Mouse (Mus musculus): ENCODE measurements at regions not wholly inside any gene's neighbourhood (a gene's known extent, or its start where the extent isn't known, plus 50 kb on each side); places are given as distances from the start of the nearest gene placed in this dataset.
"Not testable (repeated sequence)": the region's sequence is repeated elsewhere in the genome, so short reads cannot be mapped to it uniquely, and the experiment has no call there.

DNA sequence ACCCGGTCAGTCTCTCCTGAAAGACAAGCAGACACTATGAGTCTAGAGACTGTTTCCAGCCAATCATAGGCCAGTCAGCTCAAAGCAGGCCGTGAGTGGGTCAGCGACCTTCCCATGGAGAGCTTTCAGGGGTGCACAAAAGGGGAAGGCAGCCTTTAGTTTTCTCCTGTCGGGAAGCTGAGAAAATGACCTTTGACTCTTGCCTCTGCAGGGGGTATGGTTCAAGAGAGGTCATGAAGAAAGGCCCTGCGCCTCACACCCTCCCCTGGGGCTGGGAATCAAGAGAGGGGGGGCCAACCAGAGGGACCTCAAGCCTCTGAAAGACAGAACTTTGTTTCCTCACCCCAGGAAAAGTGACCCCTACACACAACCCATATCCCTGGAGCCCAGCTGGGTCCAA, 164.4 kb upstream of the Rapgef5 start:
- WGBS, result 6% methylated on average over 5 of the region's 5 CpGs
- no peaks in the 10 kb centered on the region for H3K36me3 ChIP-seq

GRCm38 (mm10) chr12:117352511-117352910, 163.8 kb upstream of the Rapgef5 start:
- Histone ChIP-seq H3K4me2 (replicated peaks) (no peak overlapping the region), H3K9me3 (replicated peaks) (no peaks in the 10 kb centered on the region), H3K27ac (replicated peaks) (no peak overlapping the region), H3K36me3 (no peaks in the 10 kb centered on the region), H3K4me3 (replicated peaks) (no peak overlapping the region), H3K9ac (no peak overlapping the region), H3K27me3 (no peaks in the 10 kb centered on the region), H3K4me1 (no peaks in the 10 kb centered on the region)
- WGBS, result 37% methylated on average over 3 of the region's 3 CpGs
- ATAC-seq (ENCODE audit: insufficient number of reproducible peaks, low FRiP score, low TSS enrichment, low read depth), result no peak

More for the DNA sequence above, 164.4 kb upstream of the Rapgef5 start:
- Histone ChIP-seq H3K27me3 (no peaks in the 10 kb centered on the region), H3K27ac (replicated peaks) (no peak overlapping the region), H3K4me3 (replicated peaks) (no peak overlapping the region), H3K9me3 (replicated peaks) (no peaks in the 10 kb centered on the region), H3K9ac (no peak overlapping the region), H3K4me2 (replicated peaks) (no peak overlapping the region), H3K4me1 (no peaks in the 10 kb centered on the region)
- no peak for ATAC-seq (ENCODE audit: insufficient number of reproducible peaks, low FRiP score, low TSS enrichment, low read depth)

DNA sequence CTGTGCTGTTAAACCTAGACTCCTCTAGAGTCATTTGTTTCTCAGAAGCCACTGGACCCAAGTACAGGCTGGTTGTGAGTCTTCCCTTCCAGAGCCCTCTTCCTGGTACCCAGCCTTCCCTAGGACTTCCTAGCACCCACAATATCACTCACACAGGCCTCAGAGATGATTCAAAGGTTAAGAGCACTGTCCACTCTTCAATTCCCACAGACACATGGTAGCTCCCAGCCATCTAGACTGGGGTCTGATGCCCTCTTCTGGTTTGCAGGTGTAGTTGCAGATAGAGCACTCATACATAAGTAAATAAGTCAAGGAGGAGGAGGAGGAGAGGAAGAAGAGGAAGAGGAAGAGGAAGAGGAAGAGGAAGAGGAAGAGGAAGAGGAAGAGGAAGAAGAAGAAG, 163.3 kb upstream of the Rapgef5 start:
- H3K9me3 ChIP-seq (replicated peaks), result no peaks in the 10 kb centered on the region
- no peaks in the 10 kb centered on the region for H3K4me1 ChIP-seq
- H3K27ac ChIP-seq (replicated peaks), result no peak overlapping the region
- no peaks in the 10 kb centered on the region for H3K27me3 ChIP-seq
- H3K9ac ChIP-seq, result no peak overlapping the region
- H3K36me3 ChIP-seq, result no peaks in the 10 kb centered on the region
- H3K4me2 ChIP-seq (replicated peaks), result no peak overlapping the region
- ATAC-seq (ENCODE audit: insufficient number of reproducible peaks, low FRiP score, low TSS enrichment, low read depth), result no peak
- H3K4me3 ChIP-seq (replicated peaks), result no peak overlapping the region

- Histone ChIP-seq H3K4me1 (no peaks in the 10 kb centered on the region), H3K9ac (no peak overlapping the region), H3K4me3 (replicated peaks) (no peak overlapping the region), H3K27me3 (no peaks in the 10 kb centered on the region), H3K36me3 (no peaks in the 10 kb centered on the region), H3K9me3 (replicated peaks) (no peaks in the 10 kb centered on the region), H3K27ac (replicated peaks) (no peak overlapping the region), H3K4me2 (replicated peaks) (no peak overlapping the region)
- WGBS, result 76% methylated on average over 2 of the region's 2 CpGs
- ATAC-seq (ENCODE audit: insufficient number of reproducible peaks, low FRiP score, low TSS enrichment, low read depth), result no peak
These were observed 158.5 kb upstream of the Rapgef5 start for GRCm38 (mm10) chr12:117357811-117358210.

- ATAC-seq (ENCODE audit: insufficient number of reproducible peaks, low FRiP score, low TSS enrichment, low read depth), result no peak
- no peak overlapping the region for H3K9ac ChIP-seq
- no peak overlapping the region for H3K4me3 ChIP-seq (replicated peaks)
- H3K9me3 ChIP-seq (replicated peaks), result no peaks in the 10 kb centered on the region
- no peaks in the 10 kb centered on the region for H3K27me3 ChIP-seq
- WGBS, result 95% methylated on average over 3 of the region's 3 CpGs
- no peaks in the 10 kb centered on the region for H3K36me3 ChIP-seq
- H3K27ac ChIP-seq (replicated peaks), result no peak overlapping the region
- H3K4me1 ChIP-seq, result no peaks in the 10 kb centered on the region
- H3K4me2 ChIP-seq (replicated peaks), result no peak overlapping the region
These were observed 157.4 kb upstream of the Rapgef5 start for GRCm38 (mm10) chr12:117358891-117359290.

DNA sequence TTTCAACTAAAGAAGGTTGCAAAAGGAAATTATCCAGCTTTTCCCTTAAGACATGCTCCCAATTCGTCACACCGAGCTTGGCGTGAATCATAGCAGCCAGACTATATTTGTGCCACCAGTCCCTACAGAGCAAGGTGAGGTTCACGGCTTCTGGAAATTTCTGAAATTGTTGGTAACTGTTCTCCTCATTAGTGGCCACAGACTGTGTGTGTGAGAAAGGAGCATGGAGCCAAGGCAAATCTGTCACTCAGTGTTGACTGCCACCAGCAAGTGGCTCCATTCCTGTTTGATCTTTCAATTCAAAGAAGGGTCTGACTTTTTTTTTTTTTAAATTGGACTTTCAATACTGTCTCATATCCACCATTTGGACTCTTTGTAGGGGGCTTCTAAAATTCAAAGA, 156.1 kb upstream of the Rapgef5 start:
- 75% methylated on average over 4 of the region's 4 CpGs for WGBS
- ATAC-seq (ENCODE audit: insufficient number of reproducible peaks, low FRiP score, low TSS enrichment, low read depth), result no peak
- H3K9ac ChIP-seq, result no peak overlapping the region

GRCm38 (mm10) chr12:117361826-117362225, 154.5 kb upstream of the Rapgef5 start:
- WGBS, result 74% methylated on average over 7 of the region's 7 CpGs
- Histone ChIP-seq H3K27ac (replicated peaks) (no peak overlapping the region), H3K36me3 (no peaks in the 10 kb centered on the region), H3K9me3 (replicated peaks) (no peaks in the 10 kb centered on the region), H3K27me3 (no peaks in the 10 kb centered on the region), H3K4me1 (no peaks in the 10 kb centered on the region), H3K4me2 (replicated peaks) (no peak overlapping the region), H3K4me3 (replicated peaks) (no peak overlapping the region), H3K9ac (no peak overlapping the region)
- ATAC-seq (ENCODE audit: insufficient number of reproducible peaks, low FRiP score, low TSS enrichment, low read depth), result no peak

More for the DNA sequence above, 156.1 kb upstream of the Rapgef5 start:
- Histone ChIP-seq H3K27me3 (no peaks in the 10 kb centered on the region), H3K4me3 (replicated peaks) (no peak overlapping the region), H3K9me3 (replicated peaks) (no peaks in the 10 kb centered on the region), H3K36me3 (no peaks in the 10 kb centered on the region), H3K27ac (replicated peaks) (no peak overlapping the region), H3K4me2 (replicated peaks) (no peak overlapping the region), H3K4me1 (no peaks in the 10 kb centered on the region)

GRCm38 (mm10) chr12:117363457-117363856, 152.8 kb upstream of the Rapgef5 start:
- not testable (repeated sequence) for H3K4me1 ChIP-seq; ATAC-seq (ENCODE audit: insufficient number of reproducible peaks, low FRiP score, low TSS enrichment, low read depth); H3K36me3 ChIP-seq; H3K27ac ChIP-seq (replicated peaks); H3K27me3 ChIP-seq; H3K9ac ChIP-seq; H3K4me2 ChIP-seq (replicated peaks); H3K9me3 ChIP-seq (replicated peaks); H3K4me3 ChIP-seq (replicated peaks)
- WGBS, result 62% methylated on average over 4 of the region's 4 CpGs

DNA sequence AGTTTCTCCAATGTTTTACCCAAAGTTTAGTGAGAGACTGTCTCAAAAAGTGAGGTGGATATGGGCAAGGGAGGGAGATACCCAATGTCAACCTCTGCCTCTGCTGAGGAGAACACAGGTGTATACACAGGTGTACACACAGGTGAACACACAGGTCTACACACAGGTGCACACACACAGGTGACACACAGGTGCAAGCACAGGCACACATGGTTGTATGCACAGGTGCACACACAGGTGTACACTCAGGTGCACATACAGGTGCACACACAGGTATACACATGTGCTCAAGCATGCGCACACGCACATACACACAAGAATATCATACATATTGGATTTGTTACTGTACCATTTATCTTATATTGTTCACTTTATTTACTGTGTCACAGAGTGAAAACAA, 151.1 kb upstream of the Rapgef5 start:
- no peaks in the 10 kb centered on the region for H3K9me3 ChIP-seq (replicated peaks)
- no peaks in the 10 kb centered on the region for H3K36me3 ChIP-seq
- no peaks in the 10 kb centered on the region for H3K4me1 ChIP-seq
- no peak overlapping the region for H3K9ac ChIP-seq
- no peak for ATAC-seq (ENCODE audit: insufficient number of reproducible peaks, low FRiP score, low TSS enrichment, low read depth)
- no peak overlapping the region for H3K27ac ChIP-seq (replicated peaks)
- WGBS, result 88% methylated on average over 2 of the region's 2 CpGs
- no peak overlapping the region for H3K4me3 ChIP-seq (replicated peaks)
- H3K4me2 ChIP-seq (replicated peaks), result no peak overlapping the region
- H3K27me3 ChIP-seq, result no peaks in the 10 kb centered on the region

DNA sequence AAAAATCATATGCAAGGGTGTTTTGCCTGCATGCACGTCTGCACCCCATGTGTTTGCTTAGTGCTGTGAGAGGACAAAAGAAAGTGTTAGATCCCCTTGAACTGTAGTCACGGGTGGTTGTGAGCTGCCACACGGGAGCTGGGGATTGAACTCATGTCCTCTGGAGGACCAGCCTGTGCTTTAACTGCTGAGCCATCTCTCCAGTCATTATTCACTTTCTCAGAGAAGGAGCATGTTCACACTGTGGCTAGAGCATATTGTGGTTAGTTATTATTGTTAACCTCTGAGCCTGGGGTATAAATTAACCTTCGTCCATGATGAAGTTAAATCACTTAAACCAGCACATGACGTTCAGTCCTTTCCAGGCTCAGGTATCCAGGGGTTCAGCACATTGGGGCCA, 150.4 kb upstream of the Rapgef5 start:
- ATAC-seq (ENCODE audit: insufficient number of reproducible peaks, low FRiP score, low TSS enrichment, low read depth), result no peak
- H3K4me1 ChIP-seq, result no peaks in the 10 kb centered on the region
- WGBS, result 50% methylated on average over 5 of the region's 5 CpGs
- H3K9ac ChIP-seq, result no peak overlapping the region
- H3K4me3 ChIP-seq (replicated peaks), result no peak overlapping the region
- no peaks in the 10 kb centered on the region for H3K9me3 ChIP-seq (replicated peaks)
- no peaks in the 10 kb centered on the region for H3K27me3 ChIP-seq
- no peaks in the 10 kb centered on the region for H3K36me3 ChIP-seq
- H3K4me2 ChIP-seq (replicated peaks), result no peak overlapping the region
- H3K27ac ChIP-seq (replicated peaks), result no peak overlapping the region

- Histone ChIP-seq H3K9ac (no peak overlapping the region), H3K4me3 (replicated peaks) (no peak overlapping the region), H3K27me3 (no peaks in the 10 kb centered on the region), H3K4me1 (no peaks in the 10 kb centered on the region), H3K9me3 (replicated peaks) (no peaks in the 10 kb centered on the region), H3K27ac (replicated peaks) (no peak overlapping the region), H3K4me2 (replicated peaks) (no peak overlapping the region), H3K36me3 (no peaks in the 10 kb centered on the region)
- no peak for ATAC-seq (ENCODE audit: insufficient number of reproducible peaks, low FRiP score, low TSS enrichment, low read depth)
- WGBS, result 81% methylated on average over 21 of the region's 21 CpGs
These were observed 137.9 kb upstream of the Rapgef5 start for GRCm38 (mm10) chr12:117378297-117378887.

- Histone ChIP-seq H3K27ac (replicated peaks) (no peak overlapping the region), H3K27me3 (no peaks in the 10 kb centered on the region), H3K4me3 (replicated peaks) (no peak overlapping the region), H3K9ac (no peak overlapping the region), H3K4me1 (no peaks in the 10 kb centered on the region), H3K9me3 (replicated peaks) (no peaks in the 10 kb centered on the region), H3K4me2 (replicated peaks) (no peak overlapping the region), H3K36me3 (no peaks in the 10 kb centered on the region)
- WGBS, result 81% methylated on average over 16 of the region's 16 CpGs
- no peak for ATAC-seq (ENCODE audit: insufficient number of reproducible peaks, low FRiP score, low TSS enrichment, low read depth)
These were observed 137.0 kb upstream of the Rapgef5 start for GRCm38 (mm10) chr12:117379103-117379850.

All from embryonic facial prominence, embryonic 15.5 days (tissue).